Mouse (Mus musculus): ENCODE data around the gene Chst14.

The Chst14 gene

DNA sequence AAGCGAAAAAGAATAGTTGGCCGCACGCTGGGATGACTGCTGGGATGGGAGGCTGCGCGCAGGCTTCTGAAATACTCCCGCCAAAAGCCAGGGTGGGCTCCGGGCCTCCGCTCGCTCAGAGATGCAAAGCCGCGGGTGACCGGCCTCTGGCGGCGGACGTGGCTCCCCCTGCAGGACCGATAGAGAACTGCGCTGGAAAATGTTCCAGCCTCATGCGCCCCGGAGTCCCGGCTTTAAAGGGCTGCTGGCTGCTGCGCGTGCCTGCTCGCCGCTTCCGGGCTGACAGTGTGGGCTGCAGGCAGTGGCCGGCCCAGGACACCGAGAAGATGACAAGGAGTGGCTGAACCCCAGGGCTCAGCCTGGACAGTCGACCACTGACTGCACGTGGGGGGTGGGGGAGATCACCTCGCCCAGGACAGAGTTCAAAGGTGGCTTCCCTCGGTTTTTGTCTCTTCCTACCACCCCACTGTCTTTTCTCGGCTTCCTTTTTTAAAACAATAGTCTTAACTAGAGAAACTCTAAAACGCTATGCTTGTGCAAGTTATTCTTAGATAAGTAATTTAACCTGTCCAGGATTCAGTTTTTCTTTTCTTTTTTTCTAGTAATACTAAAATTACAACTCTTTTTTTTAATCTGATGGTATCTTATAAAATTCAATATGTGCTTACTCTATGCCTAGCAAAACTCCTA, 46.5 kb downstream of the Chst14 start:
- peak; percentile 92 to 93 for DNase-seq

DNA sequence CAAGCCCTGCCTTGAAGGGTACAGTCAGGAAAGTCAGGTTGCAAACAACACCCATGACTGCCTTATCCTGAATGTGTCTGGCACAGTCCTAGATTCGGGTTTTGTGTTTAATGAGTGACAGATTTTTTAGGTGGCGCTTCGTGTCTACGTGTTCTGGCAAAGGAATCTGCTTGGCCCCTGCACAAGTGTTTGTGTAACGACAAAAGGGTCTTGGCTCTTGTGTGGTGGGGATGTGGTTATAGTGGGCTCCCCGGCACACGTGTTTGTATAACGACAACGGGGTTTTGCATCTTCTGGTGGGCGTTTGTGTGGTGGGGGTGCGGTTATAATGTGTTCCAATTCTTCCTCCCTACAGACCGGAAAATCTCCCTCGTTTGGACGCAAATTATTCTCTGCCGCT, 49.6 kb downstream of the Chst14 start:
- peak in 1 of 2 experiments; percentile 41 for DNase-seq

- DNase-seq = peak; percentile 93
These were observed 50.1 kb downstream of the Chst14 start for GRCm38 (mm10) chr2:118976282-118976929.

GRCm38 (mm10) chr2:118976941-118977340, 50.6 kb downstream of the Chst14 start:
- DNase-seq = no peak

DNA sequence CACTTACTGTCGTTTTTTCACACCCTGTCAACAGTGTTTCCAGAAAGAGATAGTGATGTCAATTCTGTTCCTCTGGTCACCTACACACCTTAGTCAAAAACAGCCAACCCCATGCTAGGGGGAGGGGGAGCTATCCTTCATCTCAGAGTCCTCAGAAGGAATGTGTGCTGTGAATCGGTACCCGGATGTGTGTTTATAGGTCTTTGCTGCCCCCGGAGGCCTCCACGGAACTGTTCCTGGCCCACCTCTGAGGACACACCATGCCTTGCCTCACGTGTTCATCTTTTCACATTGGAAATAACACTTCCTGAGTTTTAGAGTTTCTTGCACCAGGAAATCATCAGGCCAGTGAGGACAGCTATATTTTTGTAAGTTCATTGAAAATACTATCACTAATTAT, 51.8 kb downstream of the Chst14 start:
- DNase-seq = peak; percentile 20 to 55

Data from cerebellum, postnatal 14 days (tissue).